Mouse (Mus musculus): Measurements from ENCODE around the gene Cacna2d4.
A peak's percentile ranks its signal among the peaks of the same experiment; 100 is the strongest.

Cacna2d4 gene

DNA sequence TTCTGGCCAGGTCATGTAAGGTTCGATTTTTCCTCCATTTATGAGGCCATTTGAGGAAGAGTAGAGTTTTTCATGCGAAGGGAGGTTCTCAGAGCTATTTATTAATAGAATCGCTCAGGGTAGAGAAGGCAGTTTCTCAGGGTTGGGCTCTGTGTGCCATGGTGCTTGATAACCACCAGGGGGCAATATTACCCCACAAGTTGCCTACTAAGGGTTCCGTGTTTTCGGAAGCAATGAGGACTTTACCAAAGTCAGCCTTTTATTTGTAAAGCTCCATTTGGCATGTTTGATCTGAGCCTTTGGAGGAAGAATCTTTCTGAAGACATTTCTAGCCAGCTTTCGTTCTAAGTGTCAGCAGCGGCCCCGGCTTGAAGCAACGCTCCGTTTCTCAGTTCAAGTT lies 16.0 kb upstream of the Cacna2d4 start:
- DNase-seq (ENCODE audit: low read depth in 2 of 2, low spot score in 2 of 2) = peak in 1 of 2 experiments; percentile 49

- no peak for DNase-seq (ENCODE audit: low read depth in 2 of 2, low spot score in 2 of 2)
These were observed 11.7 kb upstream of the Cacna2d4 start for GRCm38 (mm10) chr6:119224451-119225195.

DNA sequence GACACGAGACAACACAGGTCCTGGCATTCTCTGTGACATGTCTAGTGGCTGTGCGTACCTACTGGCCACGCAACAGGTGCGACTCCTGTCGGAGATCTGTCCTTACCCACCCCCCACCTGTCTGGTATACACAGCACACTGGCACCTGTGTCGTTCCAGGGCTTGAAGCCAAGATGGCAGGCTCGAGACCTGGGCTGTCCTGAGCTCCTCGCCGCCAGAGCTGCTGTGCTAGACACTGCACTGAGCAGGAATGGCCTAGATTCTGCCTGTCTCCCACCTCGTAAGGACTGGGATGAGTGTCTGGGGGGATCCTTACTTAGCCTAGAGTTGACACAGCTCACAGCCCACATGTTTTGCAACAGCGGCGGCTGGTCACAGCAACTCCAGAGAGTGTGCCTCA lies 11.1 kb upstream of the Cacna2d4 start:
- no peak for DNase-seq (ENCODE audit: low read depth in 2 of 2, low spot score in 2 of 2)

DNA sequence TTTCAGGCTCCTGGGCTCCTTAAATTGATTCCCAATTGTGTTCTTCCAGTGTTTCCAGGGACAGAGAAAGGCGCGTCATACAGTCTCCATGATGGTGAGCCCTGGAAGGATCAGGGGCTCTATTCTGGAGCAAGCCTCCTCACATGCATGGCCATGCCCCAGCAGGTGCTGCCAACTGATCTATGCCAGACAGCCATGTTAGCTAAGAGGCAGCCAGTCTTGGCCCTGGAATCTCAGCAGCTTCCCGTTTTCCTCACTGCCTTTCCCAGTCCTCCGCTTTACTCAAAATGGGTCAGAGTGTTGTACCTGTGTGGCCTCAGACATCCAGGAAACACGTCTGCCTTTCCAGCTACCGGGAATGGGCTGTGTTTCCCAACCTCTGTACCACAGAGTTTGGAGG lies 10.6 kb upstream of the Cacna2d4 start:
- no peak for DNase-seq (ENCODE audit: low read depth in 2 of 2, low spot score in 2 of 2)

DNA sequence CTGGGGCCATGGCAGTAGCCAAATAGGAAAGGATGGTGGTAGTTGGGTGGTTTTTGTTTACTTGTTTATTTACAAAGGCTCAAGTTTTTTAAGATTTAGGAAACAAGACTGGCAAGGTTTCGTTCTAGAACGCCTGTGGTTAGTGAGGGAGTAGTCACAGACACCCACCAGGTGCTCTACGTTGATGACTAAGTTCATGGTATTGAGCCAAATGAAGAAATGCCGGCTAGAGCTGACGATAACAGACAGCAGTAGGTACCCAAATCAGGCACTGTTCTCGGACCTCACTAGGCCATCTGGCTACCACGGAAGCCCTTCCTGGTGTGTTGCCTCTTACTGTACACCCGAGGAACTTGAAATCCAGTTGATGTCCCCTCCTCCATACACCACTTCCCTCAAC lies 9.3 kb upstream of the Cacna2d4 start:
- no peak for DNase-seq (ENCODE audit: low read depth in 2 of 2, low spot score in 2 of 2)

GRCm38 (mm10) chr6:119228861-119229603 lies 7.3 kb upstream of the Cacna2d4 start:
- no peak for DNase-seq (ENCODE audit: low read depth in 2 of 2, low spot score in 2 of 2)

DNA sequence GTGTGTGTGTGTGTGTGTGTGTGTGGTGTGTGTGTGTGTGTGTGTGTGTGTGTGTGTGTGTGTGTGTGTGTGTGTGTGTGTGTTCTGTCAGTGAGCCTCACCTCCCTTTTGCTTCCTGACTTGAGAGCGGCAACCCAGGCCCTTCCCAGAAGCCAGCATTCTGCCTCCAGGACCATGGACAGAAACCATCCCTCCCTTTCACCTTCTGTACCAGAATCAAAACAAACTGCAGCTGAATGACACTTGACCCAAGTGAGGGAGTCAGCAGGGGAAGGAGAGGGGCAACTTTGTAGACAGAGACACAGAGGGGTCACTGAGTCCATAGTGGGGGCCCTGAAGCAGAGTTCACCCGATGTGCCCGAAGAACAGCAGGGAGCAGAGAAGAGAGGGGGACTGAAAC lies 3.3 kb upstream of the Cacna2d4 start:
- no peak for DNase-seq (ENCODE audit: low read depth in 2 of 2, low spot score in 2 of 2)

DNA sequence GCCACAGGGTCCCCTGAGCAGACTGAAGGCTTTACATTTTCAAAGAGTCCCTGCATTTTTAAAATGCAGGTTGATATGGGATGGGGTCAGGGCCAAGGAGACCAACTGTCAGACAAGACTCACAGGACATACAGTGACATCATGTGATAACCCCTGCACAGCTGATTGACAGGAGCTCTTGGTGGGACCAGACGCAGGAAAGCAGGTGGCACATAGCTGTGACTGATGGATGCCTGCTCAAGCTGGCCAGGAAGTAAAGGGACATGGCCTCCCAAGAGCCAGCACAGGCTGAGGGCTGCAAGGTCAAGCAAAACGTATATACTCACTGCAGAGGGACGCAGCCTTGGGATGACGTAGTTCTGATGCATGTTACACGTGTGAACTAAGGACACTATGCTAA lies 885 bp upstream of the Cacna2d4 start:
- no peak for DNase-seq (ENCODE audit: low read depth in 2 of 2, low spot score in 2 of 2)

GRCm38 (mm10) chr6:119237427-119237989 lies 1.2 kb downstream of the Cacna2d4 start:
- no peak for DNase-seq (ENCODE audit: low read depth in 2 of 2, low spot score in 2 of 2)

- DNase-seq (ENCODE audit: low read depth in 2 of 2, low spot score in 2 of 2) = no peak
These were observed 3.1 kb downstream of the Cacna2d4 start for GRCm38 (mm10) chr6:119239341-119240005.

- no peak for DNase-seq (ENCODE audit: low read depth in 2 of 2, low spot score in 2 of 2)
These were observed 3.9 kb downstream of the Cacna2d4 start for GRCm38 (mm10) chr6:119240256-119240655.

GRCm38 (mm10) chr6:119240871-119241705 lies 4.8 kb downstream of the Cacna2d4 start:
- DNase-seq (ENCODE audit: low read depth in 2 of 2, low spot score in 2 of 2) = no peak

DNA sequence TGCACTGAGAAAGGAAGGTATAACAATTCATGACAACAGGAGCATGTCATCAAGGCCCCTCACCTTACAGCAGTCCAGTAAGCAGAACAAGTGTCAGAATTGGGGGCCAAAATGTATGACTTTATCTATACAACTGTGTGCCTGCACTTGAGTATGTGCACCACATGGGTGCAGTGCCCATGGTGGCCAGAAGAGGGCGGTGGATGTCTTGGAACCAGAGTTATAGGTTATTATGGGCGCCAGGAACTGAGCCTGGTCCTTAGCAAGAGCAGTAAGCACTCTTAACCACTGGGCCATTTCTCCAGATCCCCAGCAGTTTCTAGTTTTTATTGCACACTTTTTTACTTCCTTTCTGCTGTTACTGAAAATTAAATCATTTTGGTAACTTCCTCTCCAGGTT lies 9.8 kb downstream of the Cacna2d4 start:
- DNase-seq (ENCODE audit: low read depth in 2 of 2, low spot score in 2 of 2) = no peak

DNA sequence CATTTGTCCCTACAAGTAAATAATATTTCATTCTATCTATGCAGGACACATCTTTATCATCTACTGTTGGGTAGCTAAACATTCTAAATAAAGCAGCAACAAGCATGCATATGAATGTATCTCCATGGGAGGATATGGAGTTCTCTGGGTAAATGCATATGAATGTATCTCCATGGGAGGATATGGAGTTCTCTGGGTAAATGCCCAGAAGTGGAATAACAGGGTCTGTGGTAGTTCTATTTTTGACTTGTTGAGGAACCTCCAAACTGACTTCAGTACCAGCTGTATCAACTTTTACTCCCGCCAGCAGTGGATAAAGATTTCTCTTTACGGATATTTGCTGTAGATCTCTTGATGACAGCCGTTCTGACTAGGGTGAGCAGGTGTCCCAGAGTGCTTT lies 12.3 kb downstream of the Cacna2d4 start:
- no peak for DNase-seq (ENCODE audit: low read depth in 2 of 2, low spot score in 2 of 2)

DNA sequence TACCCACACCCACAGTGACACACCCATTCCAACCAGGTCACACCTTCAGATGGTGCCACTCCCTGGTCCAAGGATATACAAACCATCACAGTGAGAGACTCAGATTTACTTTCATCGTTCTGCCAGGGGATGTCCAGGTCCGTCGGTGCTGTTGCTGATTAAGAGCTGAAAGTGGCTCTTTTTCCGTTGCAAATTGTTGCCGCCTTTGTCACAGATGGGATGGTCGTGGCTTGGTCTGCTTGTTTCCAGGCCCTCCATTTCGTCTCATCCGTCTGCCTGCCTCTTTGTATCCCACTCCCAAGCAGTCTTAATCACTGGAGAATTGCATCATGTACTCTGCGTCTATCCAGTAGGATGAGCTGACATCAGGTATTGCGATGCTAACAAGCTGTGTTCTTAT lies 13.4 kb downstream of the Cacna2d4 start:
- no peak for DNase-seq (ENCODE audit: low read depth in 2 of 2, low spot score in 2 of 2)

- no peak for DNase-seq (ENCODE audit: low read depth in 2 of 2, low spot score in 2 of 2)
These were observed 15.4 kb downstream of the Cacna2d4 start for GRCm38 (mm10) chr6:119251704-119252103.

GRCm38 (mm10) chr6:119276713-119277112 lies 40.4 kb downstream of the Cacna2d4 start:
- no peak for DNase-seq (ENCODE audit: low read depth in 2 of 2, low spot score in 2 of 2)

DNA sequence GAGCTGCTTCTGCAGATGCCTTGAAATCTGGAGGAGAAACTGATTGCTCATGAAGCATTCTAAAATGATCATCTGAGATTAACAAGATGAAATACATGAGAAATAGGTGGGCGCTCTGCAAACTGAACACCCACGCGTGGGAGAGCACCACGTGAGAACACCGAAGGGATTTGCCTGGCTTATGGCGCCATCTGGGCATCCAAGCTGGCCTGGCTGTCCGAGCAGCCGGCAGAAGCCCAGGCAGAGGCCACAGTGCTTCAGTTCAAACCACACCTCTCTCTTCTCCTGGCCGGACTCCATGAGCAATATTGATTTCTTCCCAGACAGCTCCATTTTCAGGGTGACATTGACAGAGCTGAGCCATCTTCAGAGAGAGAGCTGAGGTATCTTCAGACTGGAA lies 44.4 kb downstream of the Cacna2d4 start:
- DNase-seq (ENCODE audit: low read depth in 2 of 2, low spot score in 2 of 2) = no peak

- DNase-seq (ENCODE audit: low read depth in 2 of 2, low spot score in 2 of 2) = no peak
These were observed 65.0 kb downstream of the Cacna2d4 start for GRCm38 (mm10) chr6:119301310-119301709.

- DNase-seq (ENCODE audit: low read depth in 2 of 2, low spot score in 2 of 2) = no peak
These were observed 67.0 kb downstream of the Cacna2d4 start for GRCm38 (mm10) chr6:119303331-119303730.

- DNase-seq (ENCODE audit: low read depth in 2 of 2, low spot score in 2 of 2) = no peak
These were observed 71.6 kb downstream of the Cacna2d4 start for GRCm38 (mm10) chr6:119307867-119308413.

Data from CD8-positive naive resting alpha-beta T cell, adult 2 months (primary cell).